Mouse (Mus musculus): ENCODE measurements at regions not wholly inside any gene's neighbourhood (a gene's known extent, or its start where the extent isn't known, plus 50 kb on each side); places are given as distances from the start of the nearest gene placed in this dataset.

GRCm38 (mm10) chr3:148662888-148663477 lies 327.4 kb downstream of the Adgrl2 start:
- no peak for TF ChIP-seq CTCF (IDR thresholded peaks at IDR 0.05; ENCODE audit: borderline replicate concordance, extremely low read depth, insufficient read depth, insufficient read length)
- TF ChIP-seq POLR2A (IDR thresholded peaks at IDR 0.05; ENCODE audit: borderline replicate concordance, extremely low read depth, insufficient read depth, insufficient read length, poor library complexity, severe bottlenecking): no peak
